Mouse (Mus musculus): Measurements from ENCODE around the gene Kcnmb4.

GRCm38 (mm10) chr10:116486895-116487747 lies 13.4 kb upstream of the Kcnmb4 start:
- TF ChIP-seq CTCF (IDR thresholded peaks at IDR 0.05) = no peak
- no peak for TF ChIP-seq EP300 (IDR thresholded peaks at IDR 0.05)
